Mouse (Mus musculus): Measurements from ENCODE around the gene Chfr.
"Not testable (repeated sequence)": the region's sequence is repeated elsewhere in the genome, so short reads cannot be mapped to it uniquely, and the experiment has no call there.

Gene Chfr

DNA sequence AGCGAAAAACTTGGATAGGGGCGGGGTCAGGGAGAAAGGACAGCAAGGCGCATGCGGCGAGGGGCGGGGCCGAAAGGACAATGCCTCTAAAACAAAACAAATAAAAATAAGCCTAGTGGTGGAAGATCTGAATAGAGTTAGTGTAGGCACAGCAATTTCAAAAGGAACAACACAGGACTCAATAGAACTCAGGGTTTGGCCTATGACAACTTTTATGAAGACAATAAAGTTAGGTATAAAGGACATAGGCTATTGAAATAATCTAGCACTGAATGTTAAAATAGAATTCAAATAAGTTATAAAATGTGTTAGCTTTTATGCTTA lies 27.4 kb upstream of the Chfr start:
- DNase-seq (ENCODE audit: low read depth), result no peak

DNA sequence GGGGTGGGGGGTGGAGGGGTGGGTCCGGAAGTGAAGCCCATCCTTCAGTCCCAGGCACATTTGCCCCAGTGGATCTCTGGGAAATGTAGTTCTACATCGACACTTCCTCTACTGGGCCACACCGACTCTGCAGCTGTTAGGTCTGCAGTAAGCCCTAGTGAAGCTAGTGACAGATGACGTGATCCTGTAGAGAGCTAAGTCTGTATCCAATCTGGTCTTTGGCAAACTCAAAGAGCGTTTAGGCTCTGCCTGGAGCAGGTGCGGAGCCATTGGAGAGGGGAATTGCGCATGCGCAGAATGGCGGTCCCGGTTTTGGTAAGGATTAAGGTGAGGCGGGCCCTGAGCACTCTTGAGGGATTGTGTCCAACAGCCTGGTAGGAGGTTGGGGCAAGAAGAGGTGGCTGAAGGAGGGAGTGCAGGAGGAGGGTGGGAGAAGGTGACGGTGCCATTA lies 25.6 kb upstream of the Chfr start, which contains the start of gene Zfp605:
Gene Zfp605 (plus strand): TSS at position 102 of the 451 bp plus-strand sequence.
- DNase-seq (ENCODE audit: low read depth), result peak; percentile 73

DNA sequence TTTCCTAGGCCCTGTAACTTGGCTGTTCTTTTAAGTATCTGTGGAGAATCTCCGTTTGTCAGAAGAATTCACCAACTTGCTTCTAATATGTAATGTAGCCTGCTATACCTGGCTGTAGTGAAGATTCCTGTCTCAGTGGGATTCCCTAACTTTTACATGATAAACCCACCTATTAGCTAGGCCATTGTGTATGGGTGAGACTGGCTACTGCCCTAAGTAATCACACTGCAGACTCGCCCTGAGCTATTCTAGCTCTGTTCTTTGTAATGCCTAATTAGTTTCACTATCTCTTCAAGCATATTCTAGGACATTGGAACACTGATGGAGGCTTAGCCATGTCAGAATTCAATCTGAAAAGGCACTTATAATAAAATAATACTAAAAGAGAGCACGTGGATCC lies 13.3 kb upstream of the Chfr start:
- DNase-seq (ENCODE audit: low read depth), result not testable (repeated sequence)

DNA sequence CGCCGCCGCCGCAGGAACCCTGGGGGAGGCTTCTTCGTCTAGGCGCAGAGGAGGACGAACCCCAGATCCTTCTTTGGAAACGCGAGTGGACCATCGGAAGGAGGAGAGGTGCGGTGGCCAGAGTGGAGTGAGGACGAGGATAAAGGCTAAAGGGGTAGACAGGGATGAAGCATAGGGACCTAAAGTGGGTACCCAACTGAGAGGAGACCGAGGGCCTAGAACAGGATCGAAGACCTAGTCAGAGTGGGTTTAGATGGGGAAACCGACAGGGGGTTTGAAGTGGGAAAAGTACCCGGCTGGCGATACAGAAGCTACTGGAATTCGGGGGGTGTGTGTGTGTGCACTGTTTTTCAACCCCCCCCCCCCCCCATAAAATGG lies 434 bp downstream of the Chfr start:
- DNase-seq (ENCODE audit: low read depth), result no peak

DNA sequence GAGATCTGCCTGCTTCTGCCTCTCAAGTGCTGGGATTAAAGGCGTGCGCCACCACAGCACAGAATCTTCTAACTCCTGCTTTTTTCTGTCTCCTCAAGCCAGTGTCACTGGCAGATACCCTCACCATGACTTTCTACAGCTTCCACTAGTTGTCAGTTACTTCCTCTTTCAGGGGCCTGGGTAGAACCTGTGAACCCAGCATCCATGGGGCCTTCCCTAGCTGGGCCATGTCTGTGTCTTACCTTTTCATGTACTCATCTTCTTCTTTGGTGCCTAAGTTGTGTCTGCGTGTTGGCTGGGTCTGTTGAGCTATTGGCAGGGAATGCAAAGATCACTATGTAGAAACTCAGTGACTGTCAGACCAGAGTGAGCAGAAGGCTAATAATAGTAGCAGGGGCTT lies 2.2 kb downstream of the Chfr start:
- no peak for DNase-seq (ENCODE audit: low read depth)

DNA sequence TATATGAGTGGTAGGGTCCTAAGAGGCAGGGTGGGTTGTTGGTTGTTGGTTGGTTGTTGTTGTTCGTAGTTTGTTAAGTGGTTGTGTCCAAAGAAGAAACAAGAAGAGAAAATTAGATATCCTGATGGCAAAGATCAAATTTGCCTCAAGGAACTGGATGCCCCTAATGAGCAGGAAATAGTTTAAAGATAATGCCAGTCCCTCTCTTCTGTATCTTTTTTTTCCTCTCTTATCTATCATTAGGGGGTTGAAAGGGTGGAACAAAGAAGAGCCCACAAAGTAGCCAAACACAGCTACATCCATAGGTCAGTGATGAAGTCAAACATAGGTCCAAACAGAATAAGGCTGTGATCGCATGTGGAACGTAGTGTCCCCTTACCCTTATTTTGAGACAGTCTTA lies 3.7 kb downstream of the Chfr start:
- DNase-seq (ENCODE audit: low read depth), result no peak

DNA sequence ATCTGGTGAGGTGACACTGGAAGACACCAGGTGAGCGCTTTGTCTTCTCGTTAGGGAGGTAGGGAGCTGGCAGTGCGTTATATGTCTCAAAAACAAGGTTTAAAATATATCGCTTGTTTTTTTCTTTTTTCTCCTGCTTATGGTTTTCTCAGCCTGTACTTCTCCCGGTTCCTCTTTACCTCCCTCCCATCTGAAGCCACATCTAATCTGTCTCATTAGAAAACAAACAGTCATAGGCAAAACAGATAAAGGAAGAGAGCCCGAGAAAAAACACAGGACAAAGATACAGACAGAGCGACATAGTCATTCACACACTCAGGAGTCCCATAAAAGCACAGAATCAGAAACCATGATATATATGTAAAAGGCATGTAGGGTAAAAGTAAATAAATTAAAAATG lies 4.8 kb downstream of the Chfr start:
- DNase-seq (ENCODE audit: low read depth), result no peak

DNA sequence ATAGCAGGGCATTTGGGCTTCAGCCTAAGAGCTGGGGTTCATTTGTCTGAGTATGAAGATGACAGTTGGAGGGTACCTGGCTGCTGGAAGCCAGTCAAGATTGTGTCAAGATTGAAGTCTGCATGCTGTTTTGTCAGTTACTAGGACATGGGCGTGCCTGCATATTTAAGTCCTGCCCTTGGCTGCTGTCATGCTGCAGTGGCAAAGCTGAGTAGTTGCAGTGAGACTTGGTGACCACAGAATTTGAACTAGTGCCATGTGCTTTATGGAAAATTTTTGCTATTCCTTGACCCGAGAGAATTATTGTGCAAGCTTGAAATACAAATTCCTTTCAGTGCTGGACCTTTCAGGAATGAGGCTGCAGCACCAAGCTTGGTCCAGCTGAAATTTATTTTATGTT lies 6.7 kb downstream of the Chfr start:
- DNase-seq (ENCODE audit: low read depth), result no peak

DNA sequence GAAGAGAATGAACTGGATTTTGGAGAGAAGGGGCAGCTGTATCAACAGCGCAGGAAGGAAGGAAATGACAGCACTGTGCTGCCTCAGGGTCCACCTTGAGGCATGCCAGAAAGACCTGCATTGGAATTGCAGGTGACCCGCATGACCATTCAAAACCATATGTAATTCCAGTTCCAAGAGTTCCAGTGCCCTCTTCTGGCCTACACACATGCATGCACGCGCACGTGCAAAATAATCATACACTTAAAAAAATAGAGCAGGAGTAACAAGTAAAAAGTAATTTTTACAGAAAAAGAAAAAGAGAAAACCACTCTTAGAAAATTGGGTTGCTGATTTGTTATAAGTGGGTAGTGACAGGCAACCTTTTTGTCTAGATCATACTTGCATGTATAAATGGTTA lies 7.4 kb downstream of the Chfr start:
- no peak for DNase-seq (ENCODE audit: low read depth)

DNA sequence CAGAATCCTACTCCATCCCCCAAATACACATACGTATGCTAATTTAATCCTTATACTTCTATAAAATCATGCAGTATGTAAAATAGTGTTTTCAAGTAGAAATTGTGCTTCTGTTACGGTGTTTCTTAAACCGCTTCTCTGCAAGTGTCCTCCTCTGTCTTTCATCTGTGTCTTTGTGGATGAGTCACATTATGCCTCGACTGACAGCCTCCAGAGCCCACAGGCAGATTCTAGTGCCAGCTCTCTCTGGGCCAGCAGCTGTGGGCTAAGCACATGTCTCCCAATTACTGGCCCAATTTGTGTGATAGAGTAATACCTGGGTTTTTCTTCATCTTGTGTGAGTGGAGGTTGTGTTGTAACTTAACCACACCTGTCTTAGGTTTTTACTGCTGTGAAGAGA lies 33.7 kb downstream of the Chfr start:
- no peak for DNase-seq (ENCODE audit: low read depth)

DNA sequence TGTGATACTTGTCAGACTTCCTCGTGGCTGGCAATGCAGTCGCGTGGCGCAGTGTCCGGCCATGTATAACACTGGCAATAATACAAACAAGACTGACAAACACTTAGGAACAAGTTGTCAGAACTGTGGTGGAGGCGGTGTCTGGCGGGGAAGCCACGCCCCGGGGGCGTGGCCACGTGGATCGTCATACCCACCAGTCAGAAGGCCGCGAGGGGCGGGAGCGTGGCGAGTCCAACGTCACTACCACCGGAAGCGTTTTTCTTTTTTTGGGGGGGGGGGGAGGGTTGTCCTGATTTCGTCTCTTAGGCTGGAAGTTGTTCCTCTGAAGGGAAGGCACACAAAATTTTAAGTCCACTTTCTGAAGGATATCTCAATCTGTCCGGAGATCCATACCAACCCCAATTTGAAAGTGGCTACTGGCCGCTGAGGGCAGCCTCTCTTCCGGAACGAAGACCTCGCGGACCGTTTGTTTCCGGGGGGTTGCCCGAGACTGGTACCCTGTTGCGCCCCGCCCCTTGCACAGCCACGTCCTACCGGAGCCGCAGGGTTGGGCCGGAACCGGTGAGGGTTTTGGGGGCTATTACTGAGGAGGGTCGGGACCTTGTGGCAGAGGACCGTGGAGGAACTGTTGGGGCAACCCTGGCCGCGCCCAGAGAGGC lies 40.8 kb downstream of the Chfr start, which contains the start of gene Golga3:
Gene Golga3 (plus strand): TSS at position 340 of the 659 bp plus-strand sequence.
- peak; percentile 92 for DNase-seq (ENCODE audit: low read depth)

DNA sequence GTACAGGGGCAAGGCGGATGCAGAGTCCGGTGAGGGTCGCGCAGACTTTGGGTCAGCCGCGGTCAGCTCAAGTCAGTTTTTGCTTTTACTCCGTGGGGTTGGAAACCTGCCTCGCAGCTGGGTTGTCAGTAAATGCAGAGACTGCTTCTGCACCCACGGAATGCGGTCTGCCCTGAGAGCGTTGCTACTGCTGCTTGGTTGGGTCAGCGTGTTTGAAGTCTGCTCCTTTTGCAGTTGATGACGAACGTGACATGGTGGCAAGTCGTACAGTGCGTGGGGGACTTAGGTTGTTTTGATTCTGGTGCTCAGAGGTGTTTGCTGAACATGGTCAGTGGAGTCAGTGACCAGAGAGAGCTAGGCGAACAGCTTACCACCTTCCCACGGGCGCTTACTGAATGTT lies 41.4 kb downstream of the Chfr start:
- no peak for DNase-seq (ENCODE audit: low read depth)

DNA sequence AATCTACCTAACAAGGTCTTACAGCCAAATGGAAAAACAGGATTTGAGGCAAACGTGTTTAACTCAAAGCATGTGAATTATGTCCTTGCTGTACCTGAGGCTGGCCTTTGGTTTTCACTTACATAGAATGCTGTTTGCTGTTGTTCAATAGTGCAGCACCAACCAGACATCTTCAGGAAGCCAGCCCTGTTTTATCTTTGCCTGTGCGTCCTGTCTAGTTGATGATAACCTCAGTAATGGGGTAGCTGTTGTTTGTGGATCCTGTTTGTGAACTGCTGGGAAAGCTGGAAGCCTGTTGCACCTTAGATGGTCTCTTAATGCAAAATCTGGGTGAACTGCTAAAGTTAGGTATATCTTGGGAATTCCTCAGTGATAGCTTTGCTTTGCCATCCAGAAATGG lies 43.0 kb downstream of the Chfr start:
- DNase-seq (ENCODE audit: low read depth), result no peak

DNA sequence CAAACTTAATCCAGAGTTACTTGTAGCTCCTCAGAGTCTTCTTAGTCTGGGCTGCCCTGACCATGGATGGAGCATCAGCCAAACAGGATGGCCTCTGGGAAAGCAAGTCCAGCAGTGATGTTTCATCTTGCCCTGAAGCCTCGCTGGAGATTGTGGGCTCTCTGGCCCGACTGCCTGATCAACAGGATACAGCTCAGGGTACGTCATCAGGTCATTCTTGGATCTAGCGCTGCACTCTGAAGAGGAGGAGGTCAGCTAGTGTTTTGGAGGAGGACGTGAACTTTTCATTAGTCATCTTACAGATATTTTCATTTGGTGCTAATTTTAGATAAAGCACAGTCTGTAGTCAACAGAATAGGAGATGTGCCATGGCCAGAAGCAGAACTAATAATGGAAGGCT lies 46.1 kb downstream of the Chfr start:
- DNase-seq (ENCODE audit: low read depth), result no peak

DNA sequence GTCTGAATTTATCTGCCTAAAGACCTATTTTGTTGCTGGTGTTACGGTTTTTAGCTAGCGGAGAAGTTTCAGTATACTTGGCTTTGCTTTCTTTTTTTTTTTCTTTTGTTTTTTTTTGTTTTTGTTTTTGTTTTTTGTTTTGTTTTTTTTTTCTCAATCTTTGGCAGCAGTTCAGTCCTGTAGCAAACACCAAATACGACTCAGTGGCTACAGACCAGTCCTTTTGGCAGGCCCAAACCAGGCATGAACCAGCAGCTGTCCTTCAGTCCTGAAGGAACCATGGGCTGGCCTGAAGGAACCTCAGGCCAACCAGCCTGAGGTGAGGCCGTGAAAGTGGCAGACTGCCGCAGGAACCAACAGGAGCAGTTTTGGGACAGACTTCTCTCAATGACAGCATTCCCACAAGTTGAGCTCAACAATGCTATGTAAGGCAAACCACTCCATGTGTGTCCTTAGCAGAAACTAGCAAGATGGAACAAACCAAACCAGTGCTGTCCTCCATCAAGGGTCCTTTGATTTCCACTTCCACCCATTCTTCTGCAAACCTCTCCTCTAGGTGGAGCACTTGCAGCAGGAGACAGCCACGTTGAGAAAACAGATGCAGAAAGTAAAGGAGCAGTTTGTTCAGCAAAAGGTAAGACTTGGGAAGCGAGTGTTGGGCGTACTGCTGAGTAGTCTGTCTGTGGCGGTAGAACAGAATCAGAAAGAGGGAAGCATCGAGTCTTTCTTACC lies 67.7 kb downstream of the Chfr start:
- DNase-seq (ENCODE audit: low read depth), result no peak

DNA sequence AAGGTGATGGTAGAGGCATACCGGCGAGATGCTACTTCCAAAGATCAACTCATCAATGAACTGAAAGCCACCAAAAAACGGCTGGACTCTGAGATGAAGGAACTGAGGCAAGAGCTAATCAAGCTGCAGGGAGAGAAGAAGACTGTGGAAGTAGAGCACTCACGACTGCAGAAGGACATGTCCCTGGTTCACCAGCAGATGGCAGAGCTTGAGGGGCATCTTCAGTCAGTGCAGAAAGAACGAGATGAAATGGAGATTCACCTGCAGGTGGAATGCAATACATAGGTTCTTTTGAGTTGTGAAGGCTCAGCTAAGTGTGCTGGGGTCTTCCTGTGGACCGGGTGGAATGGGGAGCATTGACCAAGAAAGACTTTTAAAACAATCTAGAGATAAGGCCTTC lies 69.1 kb downstream of the Chfr start:
- DNase-seq (ENCODE audit: low read depth), result no peak

DNA sequence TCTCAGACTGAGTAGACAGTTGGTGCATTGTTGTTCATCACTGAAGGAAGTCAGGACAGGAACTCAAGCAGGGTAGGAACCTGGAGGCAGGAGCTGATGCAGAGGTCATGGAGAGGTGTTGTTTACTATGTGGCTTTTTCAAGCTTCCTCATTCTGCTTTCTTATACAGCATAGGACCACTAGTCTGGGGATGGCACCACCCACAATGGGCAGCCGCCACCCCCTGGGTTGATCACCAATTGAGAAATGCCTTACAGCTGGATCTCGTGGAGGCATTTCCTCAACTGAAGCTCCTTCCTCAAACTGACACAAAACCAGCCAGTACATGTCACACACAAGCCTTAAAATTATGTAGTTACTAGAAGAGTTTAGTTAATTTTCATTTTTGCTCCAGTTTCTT lies 75.7 kb downstream of the Chfr start:
- DNase-seq (ENCODE audit: low read depth), result no peak

DNA sequence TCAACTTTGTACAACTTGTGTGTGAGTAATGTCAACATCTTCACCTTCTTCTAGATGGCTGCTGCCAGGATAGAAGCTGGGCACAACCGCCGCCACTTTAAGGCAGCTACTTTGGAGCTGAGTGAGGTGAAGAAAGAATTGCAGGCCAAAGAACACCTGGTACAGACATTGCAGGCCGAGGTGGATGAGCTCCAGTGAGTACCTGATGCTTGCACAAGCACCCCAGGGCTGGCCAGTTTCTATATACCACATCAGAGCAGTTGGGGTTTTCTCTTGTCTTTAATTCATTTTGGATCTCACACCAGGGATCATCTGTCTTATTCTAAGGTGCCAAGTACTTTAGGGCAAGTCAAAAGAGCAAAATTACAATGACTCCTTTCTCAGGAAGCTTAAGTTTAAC lies 81.1 kb downstream of the Chfr start:
- no peak for DNase-seq (ENCODE audit: low read depth)

DNA sequence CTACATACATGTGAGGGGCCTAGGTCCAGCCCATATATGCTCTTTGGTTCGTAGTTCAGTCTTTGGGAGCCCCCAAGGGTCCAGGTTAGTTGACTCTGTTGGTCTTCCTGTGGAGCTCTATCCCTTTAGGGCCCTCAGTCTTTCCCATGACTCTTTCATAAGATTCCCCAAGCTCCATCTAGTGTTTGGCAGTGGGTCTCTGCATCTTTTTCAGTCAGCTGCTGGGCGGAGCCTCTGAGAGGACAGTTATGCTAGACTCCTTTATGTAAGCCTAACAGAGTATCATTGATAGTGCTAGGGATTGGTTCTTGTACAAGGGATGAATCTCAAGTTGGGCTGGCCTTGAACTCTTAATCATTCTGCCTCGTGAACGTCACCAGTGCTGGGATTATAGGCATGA lies 84.7 kb downstream of the Chfr start:
- no peak for DNase-seq (ENCODE audit: low read depth)
